ENCODE assay signal across 22 mouse cellular contexts in the genomic region with DNA sequence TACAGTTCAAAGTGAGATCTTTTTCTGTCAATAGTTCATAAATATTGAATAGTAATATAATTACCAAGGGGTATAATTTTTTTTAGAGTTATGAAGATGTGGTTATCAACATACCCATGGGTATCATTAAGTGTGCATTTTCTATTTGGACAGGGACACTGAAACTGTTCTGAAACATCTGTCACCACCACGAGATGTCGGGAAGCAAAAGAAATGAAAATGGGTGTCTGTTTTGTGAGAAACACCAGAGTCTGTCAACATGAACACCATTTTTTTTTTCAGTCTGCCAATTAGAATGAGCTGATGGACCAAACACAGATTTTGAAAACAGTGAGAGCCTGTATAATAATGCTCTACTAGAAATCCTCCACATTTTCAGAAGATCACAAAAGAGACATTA.
DNase-seq lines count a peak whose midpoint lies in the region; ATAC-seq and TF ChIP-seq lines count a peak whose summit lies in the region.
"Had no signal": no experiment of that assay in that cellular context is flagged by ENCODE, and none has a peak within 500 bp of the region (broad histone marks: within the 10 kb centered on the region; RNA-seq: fewer than 3 reads in every experiment).

No protein-coding gene starts in this region.

- no peak overlapping the region for H3K9ac ChIP-seq in forebrain, embryonic 15.5 days (replicated peaks)
- H3K9ac ChIP-seq in midbrain, embryonic 13.5 days (replicated peaks), result no peak overlapping the region
- H3K9ac ChIP-seq: embryonic facial prominence, embryonic 12.5 days; heart, embryonic 15.5 days; limb, embryonic 12.5 days; liver, embryonic 12.5 days; neural tube, embryonic 12.5 days had no signal

- ATAC-seq in forebrain, embryonic 15.5 days (replicated peaks), result peak; percentile 20; the same call in 1 of the 2 replicates
- ATAC-seq in midbrain, embryonic 13.5 days, result peak; percentile 51
- ATAC-seq in activated CD4-positive, CD25-positive, alpha-beta regulatory T cell, adult 4 months, result no peak
- ATAC-seq: liver, embryonic 12.5 days had no signal

- DNase-seq in layer of hippocampus, adult 2 months (ENCODE audit: low spot score in 2 of 2), result no peak
- DNase-seq in layer of hippocampus, adult 18-20 months (ENCODE audit: low spot score in 2 of 2), result no peak
- peak; percentile 74 for DNase-seq in brain, embryonic 14.5 days (ENCODE audit: low read depth)
- DNase-seq in heart, adult 8-10 months (ENCODE audit: low spot score), result no peak
- DNase-seq: adrenal gland, postnatal 10 days; cerebellum, adult 2 months; cerebellum, postnatal 25 days; heart, postnatal 36 days; kidney, adult 2 months; lung, adult 18-20 months; lung, postnatal 10 days; right cerebral cortex, postnatal 25 days; spleen, adult 18-20 months had no signal

- no peak overlapping the region for H3K4me3 ChIP-seq in layer of hippocampus, adult 2 months
- H3K4me3 ChIP-seq in forebrain, embryonic 15.5 days, result no peak overlapping the region
- H3K4me3 ChIP-seq in midbrain, embryonic 13.5 days (replicated peaks), result no peak overlapping the region
- H3K4me3 ChIP-seq: embryonic facial prominence, embryonic 12.5 days; heart, embryonic 15.5 days; limb, embryonic 12.5 days; liver, embryonic 12.5 days; neural tube, embryonic 12.5 days had no signal

- peaks cover 20% of the 10 kb centered on the region for H3K4me1 ChIP-seq in forebrain, embryonic 15.5 days
- peaks cover 11% of the 10 kb centered on the region for H3K4me1 ChIP-seq in midbrain, embryonic 13.5 days (replicated peaks)
- H3K4me1 ChIP-seq: embryonic facial prominence, embryonic 12.5 days; liver, embryonic 12.5 days; neural tube, embryonic 12.5 days had no signal

- no peaks in the 10 kb centered on the region for H3K36me3 ChIP-seq in forebrain, embryonic 15.5 days
- no peaks in the 10 kb centered on the region for H3K36me3 ChIP-seq in midbrain, embryonic 13.5 days
- H3K36me3 ChIP-seq: embryonic facial prominence, embryonic 12.5 days; heart, embryonic 15.5 days; limb, embryonic 12.5 days; liver, embryonic 12.5 days; neural tube, embryonic 12.5 days had no signal

- H3K4me2 ChIP-seq in forebrain, embryonic 15.5 days (replicated peaks), result no peak overlapping the region
- no peak overlapping the region for H3K4me2 ChIP-seq in midbrain, embryonic 13.5 days (replicated peaks)
- H3K4me2 ChIP-seq: embryonic facial prominence, embryonic 12.5 days; heart, embryonic 15.5 days; limb, embryonic 12.5 days; liver, embryonic 12.5 days; neural tube, embryonic 12.5 days had no signal

- no peak for TF ChIP-seq POLR2A in brain, embryonic 14.5 days (IDR thresholded peaks at IDR 0.05; ENCODE audit: borderline replicate concordance, extremely low read depth, insufficient read depth, insufficient read length, poor library complexity, severe bottlenecking)

- H3K9me3 ChIP-seq in forebrain, embryonic 15.5 days, result no peaks in the 10 kb centered on the region
- H3K9me3 ChIP-seq in midbrain, embryonic 13.5 days, result no peaks in the 10 kb centered on the region
- H3K9me3 ChIP-seq: embryonic facial prominence, embryonic 12.5 days; heart, embryonic 15.5 days; limb, embryonic 12.5 days; liver, embryonic 12.5 days; neural tube, embryonic 12.5 days had no signal

- H3K27me3 ChIP-seq in forebrain, embryonic 15.5 days, result no peaks in the 10 kb centered on the region
- no peaks in the 10 kb centered on the region for H3K27me3 ChIP-seq in midbrain, embryonic 13.5 days
- H3K27me3 ChIP-seq: embryonic facial prominence, embryonic 12.5 days; heart, embryonic 15.5 days; limb, embryonic 12.5 days; liver, embryonic 12.5 days; neural tube, embryonic 12.5 days had no signal

- H3K27ac ChIP-seq in layer of hippocampus, adult 2 months, result peak overlapping the region; percentile 49; the same call in 1 of the 2 replicates
- H3K27ac ChIP-seq in forebrain, embryonic 15.5 days (replicated peaks), result peak overlapping the region; percentile 78
- peak overlapping the region; percentile 77 for H3K27ac ChIP-seq in midbrain, embryonic 13.5 days
- H3K27ac ChIP-seq: embryonic facial prominence, embryonic 12.5 days; heart, embryonic 15.5 days; kidney, postnatal 0 days; limb, embryonic 12.5 days; liver, embryonic 12.5 days; neural tube, embryonic 12.5 days had no signal

- 32% methylated on average over 2 of the region's 2 CpGs for WGBS in forebrain, embryonic 15.5 days
- WGBS in midbrain, embryonic 13.5 days, result 37% methylated on average over 2 of the region's 2 CpGs

- TF ChIP-seq CTCF in layer of hippocampus, adult 2 months (conservative IDR thresholded peaks at IDR 0.05), result no peak
- TF ChIP-seq CTCF in brain, embryonic 14.5 days (IDR thresholded peaks at IDR 0.05; ENCODE audit: borderline replicate concordance, extremely low read depth, insufficient read depth, insufficient read length), result no peak
